Mouse (Mus musculus) heart, adult 2 months (tissue): ENCODE data around the gene Slc25a25. TPM values are rescaled to one million over a fixed set of nuclear protein-coding genes. Genes with fewer than 3 reads are reported as not detected.

Experiments used
- DNase-seq, 2 experiments: peaks; one replicate each; pipeline ENCODE4 v3.0.0; 2021
- H3K27ac ChIP-seq: fragments of 200-600 bp; 2 replicates; pipeline ENCODE4 v1.8.1; 2022
- H3K27me3 ChIP-seq: fragments of 200-500 bp; 2 replicates; pipeline ENCODE4 v1.6.1; 2012; ENCODE audit warnings: mild to moderate bottlenecking, low read length, inconsistent platforms, mixed read lengths; ENCODE audit not compliant: control insufficient read depth, insufficient read depth
- H3K36me3 ChIP-seq: fragments of 200-500 bp; 2 replicates; pipeline ENCODE4 v1.6.1; 2012; ENCODE audit warnings: low read length, inconsistent platforms; ENCODE audit not compliant: control insufficient read depth, insufficient read depth
- H3K4me1 ChIP-seq: fragments of 200-500 bp; 2 replicates; pipeline ENCODE4 v1.6.1; 2011; ENCODE audit warnings: low read length; ENCODE audit not compliant: control insufficient read depth, insufficient read depth
- H3K4me3 ChIP-seq: fragments of 200-600 bp; 2 replicates; pipeline ENCODE4 v1.8.1; 2022
- H3K79me2 ChIP-seq: fragments of 200-500 bp; replicated peaks from 2 replicates; pipeline ENCODE4 v1.6.1; 2012; ENCODE audit warnings: mild to moderate bottlenecking, inconsistent platforms, low read length, moderate library complexity, mixed read lengths; ENCODE audit not compliant: control insufficient read depth, insufficient read depth
- H3K9ac ChIP-seq: fragments of 200-500 bp; 2 replicates; pipeline ENCODE4 v1.6.1; 2012; ENCODE audit warnings: low read depth, mild to moderate bottlenecking, control low read depth, inconsistent platforms, low read length, mixed read lengths
- CTCF ChIP-seq: fragments of 200-600 bp; IDR thresholded peaks from 2 replicates; pipeline ENCODE4 v1.8.1; 2022; ENCODE audit warnings: antibody characterized with exemption, mild to moderate bottlenecking, moderate library complexity
- EP300 ChIP-seq: fragments of 200-500 bp; IDR thresholded peaks from 2 replicates; pipeline ENCODE4 v1.6.1; 2011; ENCODE audit warnings: low read depth, low read length, control low read depth; ENCODE audit not compliant: insufficient read depth
- POLR2A ChIP-seq: fragments of 200-500 bp; IDR thresholded peaks from 2 replicates; pipeline ENCODE4 v1.6.1; 2011; ENCODE audit warnings: mild to moderate bottlenecking, low read depth, low read length, control low read depth; ENCODE audit not compliant: insufficient read depth
- WGBS: fragments of 180-500 bp; shearing (Covaris S2); methylation state at CpG from one replicate; pipeline ENCODE4 v1.1.7; 2018; 5-methylcytosine and 5-hydroxymethylcytosine counted together
- intact Hi-C: fragments of 180-260 bp; cut with DNase I; formaldehyde crosslinking; loops from one replicate; pipeline ENCODE4 v1.15.1; 2025
- polyA plus RNA-seq: library from polyadenylated mRNA; depleted of rRNA; stranded (reverse); fragments of >200 nt; gene quantifications from 2 replicates; pipeline ENCODE4 v1.2.3, GENCODE M21; 2012
- total RNA-seq, 2 experiments: library from RNA; stranded (reverse); gene quantifications; 2 replicates each; pipeline ENCODE4 v1.2.3; 2021

Gene Slc25a25
- total and polyA plus RNA-seq, 3 experiments, result 5.7 to 10.1 (median 8.5) TPM

DNA sequence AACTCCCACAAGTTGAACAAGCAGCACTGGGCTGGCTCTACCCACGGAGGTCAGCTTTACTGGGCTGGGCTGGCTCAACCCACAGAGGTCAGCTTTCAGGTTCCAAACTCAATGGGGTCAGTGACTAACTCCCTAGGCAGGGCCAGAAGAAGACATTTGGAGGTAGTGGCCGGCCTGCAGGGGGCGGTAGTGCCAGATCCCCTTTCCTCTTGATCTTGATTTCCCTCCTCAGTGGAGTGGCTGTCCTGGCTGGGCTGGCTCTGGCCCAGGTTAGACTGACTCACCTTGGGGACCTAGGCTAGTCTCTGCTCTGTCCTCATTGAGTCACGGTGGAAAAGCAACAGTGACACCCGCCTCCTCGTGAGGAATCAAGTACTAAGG is 20.4 kb upstream of the Slc25a25 start:
- intact Hi-C loops, result no loop called here
- TF ChIP-seq CTCF, result peak; percentile 52
- no peak for TF ChIP-seq POLR2A
- DNase-seq, result no peak
- Histone ChIP-seq H3K27me3 (no peaks in the 10 kb centered on the region), H3K4me3 (no peak overlapping the region), H3K4me1 (no peaks in the 10 kb centered on the region), H3K27ac (no peak overlapping the region), H3K36me3 (no peaks in the 10 kb centered on the region), H3K9ac (no peak overlapping the region), H3K79me2 (no peaks in the 10 kb centered on the region)
- 84% methylated on average over 6 of the region's 6 CpGs for WGBS

DNA sequence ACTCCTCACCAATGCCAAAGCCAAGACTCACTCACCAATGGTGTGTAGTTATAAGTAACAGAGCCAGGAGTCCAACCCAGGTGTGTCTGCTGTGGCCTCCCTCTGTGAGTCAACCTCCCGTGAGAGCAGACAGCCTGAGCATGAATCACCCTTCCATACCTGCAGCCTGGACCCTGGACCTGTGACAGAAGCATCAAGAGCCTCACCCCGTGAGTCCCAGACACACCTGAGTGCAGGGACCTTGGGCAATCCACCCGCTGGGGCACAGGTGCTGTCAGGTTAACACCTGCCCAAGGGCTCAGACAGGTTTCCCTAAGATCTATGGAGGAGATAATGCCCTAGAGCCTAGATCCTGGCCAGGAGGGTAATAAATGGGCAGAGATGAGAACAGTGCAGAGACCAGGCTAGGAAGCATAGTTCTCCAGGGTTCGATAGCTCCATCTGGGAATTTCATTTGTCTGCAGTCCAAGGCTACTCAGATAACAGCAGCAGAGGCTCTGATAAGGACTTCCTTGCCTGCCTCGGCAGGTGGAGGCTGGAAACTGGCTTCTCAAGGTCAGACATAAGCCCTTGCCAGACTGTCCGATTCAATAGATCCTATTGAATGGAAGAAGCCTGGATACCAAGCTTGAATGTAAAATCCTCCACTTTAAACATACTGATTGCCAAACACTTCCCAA is 19.9 kb upstream of the Slc25a25 start:
- no peak for DNase-seq
- H3K27ac ChIP-seq, result no peak overlapping the region
- TF ChIP-seq EP300 (no peak), CTCF (no peak), POLR2A (no peak)
- no peaks in the 10 kb centered on the region for H3K4me1 ChIP-seq
- intact Hi-C loops, result no loop called here
- WGBS, result 60% methylated on average over 6 of the region's 6 CpGs
- no peaks in the 10 kb centered on the region for H3K36me3 ChIP-seq
- H3K4me3 ChIP-seq, result no peak overlapping the region
- H3K9ac ChIP-seq, result no peak overlapping the region
- H3K27me3 ChIP-seq, result no peaks in the 10 kb centered on the region
- H3K79me2 ChIP-seq, result no peaks in the 10 kb centered on the region

- no peak overlapping the region for H3K27ac ChIP-seq
These were observed 13.1 kb upstream of the Slc25a25 start for GRCm38 (mm10) chr2:32464212-32464891.

DNA sequence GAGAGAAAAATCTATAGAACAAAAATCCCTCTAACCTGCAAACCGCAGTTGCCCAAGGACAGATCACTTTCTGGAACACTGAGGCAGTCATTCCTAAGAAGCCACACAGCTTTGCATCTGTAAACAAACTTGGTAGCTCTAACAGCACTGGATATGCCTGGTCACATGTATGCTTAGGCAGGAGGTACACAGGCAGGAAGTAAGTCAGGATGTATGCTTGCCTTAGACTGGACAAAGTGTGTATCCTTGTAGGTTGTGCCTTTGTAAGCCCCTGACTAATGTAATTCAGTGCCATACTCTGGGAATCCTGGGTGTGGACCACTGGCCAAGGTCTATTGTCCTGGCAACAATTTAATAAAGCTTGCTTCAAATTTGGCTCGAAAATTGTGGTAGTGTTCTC is 12.5 kb upstream of the Slc25a25 start:
- intact Hi-C loops, result no loop called here
- Histone ChIP-seq H3K27ac (no peak overlapping the region), H3K4me1 (peaks cover 3% of the 10 kb centered on the region), H3K36me3 (no peaks in the 10 kb centered on the region), H3K79me2 (no peaks in the 10 kb centered on the region), H3K4me3 (no peak overlapping the region), H3K9ac (0 out of 2 replicates have a peak overlapping the region, but pooled peaks have one; percentile 34), H3K27me3 (no peaks in the 10 kb centered on the region)
- WGBS, result 71% methylated on average over 2 of the region's 2 CpGs
- no peak for TF ChIP-seq POLR2A
- no peak for TF ChIP-seq CTCF
- TF ChIP-seq EP300, result no peak
- no peak for DNase-seq

More at GRCm38 (mm10) chr2:32464212-32464891, 13.1 kb upstream of the Slc25a25 start:
- no peak for TF ChIP-seq POLR2A
- no peak for TF ChIP-seq EP300
- TF ChIP-seq CTCF, result no peak
- Histone ChIP-seq H3K27me3 (no peaks in the 10 kb centered on the region), H3K9ac (no peak overlapping the region), H3K4me1 (peaks cover 3% of the 10 kb centered on the region), H3K4me3 (no peak overlapping the region), H3K79me2 (no peaks in the 10 kb centered on the region), H3K36me3 (no peaks in the 10 kb centered on the region)
- WGBS, result 32% methylated on average over 6 of the region's 6 CpGs
- no peak for DNase-seq
- intact Hi-C loops, result no loop called here

DNA sequence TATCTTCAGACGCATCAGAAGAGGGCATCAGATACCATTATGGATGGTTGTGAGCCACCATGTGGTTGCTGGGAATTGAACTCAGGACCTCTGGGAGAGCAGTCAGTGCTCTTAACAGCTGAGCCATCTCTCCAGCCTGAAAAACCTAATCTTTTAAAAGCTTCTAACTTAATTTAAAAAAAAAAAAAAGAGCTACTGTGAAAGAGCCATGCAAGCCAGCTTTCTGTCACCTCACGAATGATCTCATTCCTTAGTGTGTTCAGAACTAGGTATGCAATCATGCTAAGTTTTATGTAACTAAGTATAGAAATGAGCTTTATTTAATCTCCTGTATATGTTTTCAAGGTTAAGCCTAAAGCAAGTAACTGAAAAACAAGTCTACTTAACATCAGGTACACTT is 8.4 kb upstream of the Slc25a25 start:
- H3K4me3 ChIP-seq, result no peak overlapping the region
- H3K27ac ChIP-seq, result no peak overlapping the region
- no peak for DNase-seq
- intact Hi-C loops, result no loop called here
- H3K27me3 ChIP-seq, result no peaks in the 10 kb centered on the region
- H3K9ac ChIP-seq, result no peak overlapping the region
- no peaks in the 10 kb centered on the region for H3K36me3 ChIP-seq
- H3K79me2 ChIP-seq, result no peaks in the 10 kb centered on the region
- 94% methylated on average over 2 of the region's 2 CpGs for WGBS
- H3K4me1 ChIP-seq, result peaks cover 3% of the 10 kb centered on the region
- TF ChIP-seq EP300 (no peak), CTCF (no peak), POLR2A (no peak)

DNA sequence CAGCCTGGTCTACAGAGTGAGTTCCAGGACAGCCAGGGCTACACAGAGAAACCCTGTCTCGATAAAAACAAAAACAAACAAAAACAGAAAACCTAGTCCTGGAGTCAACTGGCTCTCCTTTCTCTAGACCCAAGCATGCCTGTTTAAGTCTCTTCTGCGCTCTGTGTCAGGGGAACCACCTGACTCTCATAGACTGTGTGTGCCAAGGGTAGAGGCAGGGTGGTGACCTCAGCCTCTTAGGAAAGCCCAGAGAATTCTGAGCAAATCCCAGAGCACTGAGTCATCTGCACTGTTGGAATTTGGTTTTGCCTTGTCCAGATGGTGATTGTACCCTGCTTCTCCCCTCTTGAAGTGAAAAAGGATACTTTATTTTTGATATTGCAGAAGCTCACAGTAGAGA is 7.1 kb upstream of the Slc25a25 start:
- H3K79me2 ChIP-seq, result no peaks in the 10 kb centered on the region
- no peak overlapping the region for H3K9ac ChIP-seq
- WGBS, result 60% methylated on average over 2 of the region's 2 CpGs
- H3K36me3 ChIP-seq, result no peaks in the 10 kb centered on the region
- H3K27me3 ChIP-seq, result no peaks in the 10 kb centered on the region
- peak in 1 of 2 experiments; percentile 61 for DNase-seq
- H3K27ac ChIP-seq, result no peak overlapping the region
- no peak overlapping the region for H3K4me3 ChIP-seq
- no peak for TF ChIP-seq POLR2A
- no peak for TF ChIP-seq EP300
- TF ChIP-seq CTCF, result no peak
- H3K4me1 ChIP-seq, result no peaks in the 10 kb centered on the region; the same call in 1 of the 2 replicates
- intact Hi-C loops, result no loop called here
